Mouse (Mus musculus): ENCODE measurements around the gene Palld.

DNA sequence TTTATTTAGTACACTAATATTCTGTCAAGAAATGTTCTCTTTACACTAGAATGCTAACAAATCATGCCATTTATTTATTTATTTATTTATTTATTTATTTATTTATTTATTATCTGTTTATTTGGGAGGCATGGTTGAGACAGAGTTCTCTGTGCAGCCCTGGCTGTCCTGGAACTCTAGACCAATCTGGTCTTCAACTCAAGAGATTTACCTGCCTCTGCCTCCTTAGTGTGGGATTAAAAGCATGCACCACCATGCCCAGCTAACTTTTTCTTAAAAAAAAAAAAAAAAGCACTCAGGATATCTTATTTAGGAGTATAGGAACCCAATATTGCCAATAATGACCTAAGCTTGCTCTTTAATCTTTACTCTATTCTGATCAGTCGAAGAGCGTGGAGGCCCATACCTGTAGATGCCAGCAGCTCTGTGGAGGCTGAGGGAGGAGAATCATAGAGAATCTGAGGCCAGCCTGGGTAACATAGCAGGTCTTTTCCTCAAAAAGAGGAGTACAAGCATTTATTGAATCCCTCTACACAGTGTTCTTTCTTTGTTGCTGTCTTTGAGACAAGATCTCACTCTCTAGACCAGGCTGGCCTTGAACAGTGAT lies 415.5 kb downstream of the Palld start:
- TF ChIP-seq POLR2A (IDR thresholded peaks at IDR 0.05; ENCODE audit: low read depth, low read length) (no peak), CTCF (IDR thresholded peaks at IDR 0.05; ENCODE audit: extremely low read depth, insufficient read depth, insufficient read length, insufficient replicate concordance) (no peak)

Data from spleen, adult 2 months (tissue).